Mouse (Mus musculus): Measurements from ENCODE around the gene Tas2r144.

DNA sequence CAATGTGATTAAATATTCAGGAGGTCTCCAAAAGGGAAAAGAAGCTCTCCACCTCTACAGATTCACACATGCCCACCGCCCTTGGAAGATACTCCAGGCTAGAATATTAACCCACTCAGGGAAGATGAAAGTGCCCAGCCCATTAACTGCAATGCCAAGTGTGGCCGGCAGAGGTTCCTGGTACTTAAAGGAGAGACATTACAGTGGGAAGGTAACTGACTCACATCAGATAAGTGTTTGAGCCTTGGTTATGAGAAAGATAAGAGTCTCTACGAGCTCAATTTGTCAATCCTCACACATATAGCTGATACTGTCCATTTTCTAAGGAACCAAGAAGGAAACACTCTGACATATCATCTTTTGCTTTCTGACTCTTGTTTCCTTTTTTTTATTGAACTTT lies 28.9 kb upstream of the Tas2r144 start:
- TF ChIP-seq CTCF (IDR thresholded peaks at IDR 0.05; ENCODE audit: control insufficient read depth, insufficient read depth, insufficient replicate concordance, low read depth, low read length) = no peak
- no peak for TF ChIP-seq POLR2A (IDR thresholded peaks at IDR 0.05; ENCODE audit: control insufficient read depth, low read depth, low read length)

Measured in testis, adult 2 months (tissue).